Mouse (Mus musculus): Measurements from ENCODE around the gene Mitf.

Mitf gene

GRCm38 (mm10) chr6:98046295-98047108 is 239.7 kb downstream of the Mitf start:
- peak; percentile 22 for DNase-seq (ENCODE audit: low spot score)

GRCm38 (mm10) chr6:98047741-98048140 is 240.9 kb downstream of the Mitf start:
- DNase-seq (ENCODE audit: low spot score), result no peak

- peak; percentile 21 for DNase-seq (ENCODE audit: low spot score)
Observed at GRCm38 (mm10) chr6:98048671-98049438, 242.0 kb downstream of the Mitf start.

- DNase-seq (ENCODE audit: low spot score), result no peak
Observed at GRCm38 (mm10) chr6:98049551-98049950, 242.7 kb downstream of the Mitf start.

- no peak for DNase-seq (ENCODE audit: low spot score)
Observed at GRCm38 (mm10) chr6:98061878-98062277, 255.0 kb downstream of the Mitf start.

- no peak for DNase-seq (ENCODE audit: low spot score)
Observed at GRCm38 (mm10) chr6:98064926-98065325, 258.1 kb downstream of the Mitf start.

- DNase-seq (ENCODE audit: low spot score), result no peak
Observed at GRCm38 (mm10) chr6:98066420-98066819, 259.6 kb downstream of the Mitf start.

Data from left cerebral cortex, adult 11 months (tissue).